In genomic region chr4:133087177-133087714, GRCm38 (mm10) we compare ENCODE assay signal across 9 mouse cellular contexts. TPM values are rescaled to one million over a fixed set of nuclear protein-coding genes. Genes with fewer than 3 reads are reported as not detected.
DNase-seq lines count a peak whose midpoint lies in the region; ATAC-seq and TF ChIP-seq lines count a peak whose summit lies in the region.
"Had no signal": no experiment of that assay in that cellular context is flagged by ENCODE, and none has a peak within 500 bp of the region (broad histone marks: within the 10 kb centered on the region; RNA-seq: fewer than 3 reads in every experiment).

No protein-coding gene starts in this region.

- ATAC-seq in lung, embryonic 14.5 days (ENCODE audit: insufficient read depth) = no peak
- ATAC-seq in heart, embryonic 16.5 days (replicated peaks; ENCODE audit: extremely low read depth, insufficient read depth, low FRiP score) = no peak

- intact Hi-C loops in gastrocnemius, adult 2 months (cut with DNase I) = no loop called here
- intact Hi-C loops in left cerebral cortex, postnatal 36 days (cut with DNase I) = no loop called here

- 82% methylated on average over 6 of the region's 6 CpGs for WGBS in lung, embryonic 14.5 days
- WGBS in lung, adult 2 months = 69% methylated on average over 6 of the region's 6 CpGs
- WGBS in heart, embryonic 16.5 days = 71% methylated on average over 6 of the region's 6 CpGs
- 48% methylated on average over 6 of the region's 6 CpGs for WGBS in olfactory bulb, adult 2 months

- peaks cover 73% of the 10 kb centered on the region for H3K4me1 ChIP-seq in lung, embryonic 14.5 days (ENCODE audit: insufficient read depth)
- peaks cover 40% of the 10 kb centered on the region for H3K4me1 ChIP-seq in lung, adult 2 months (ENCODE audit: control insufficient read depth, insufficient read depth, low read length)
- peaks cover 76% of the 10 kb centered on the region for H3K4me1 ChIP-seq in heart, embryonic 16.5 days (ENCODE audit: control insufficient read depth, insufficient read depth, low read length)
- H3K4me1 ChIP-seq in olfactory bulb, adult 2 months (ENCODE audit: control insufficient read depth, insufficient read depth, low read length) = peaks cover 61% of the 10 kb centered on the region

- TF ChIP-seq POLR2A in lung, adult 2 months (IDR thresholded peaks at IDR 0.05; ENCODE audit: borderline replicate concordance, extremely low read depth, low read depth, low read length) = no peak
- no peak for TF ChIP-seq POLR2A in olfactory bulb, adult 2 months (IDR thresholded peaks at IDR 0.05; ENCODE audit: insufficient read depth, low read depth, low read length)

- no peak for TF ChIP-seq CTCF in gastrocnemius, adult 2 months (IDR thresholded peaks at IDR 0.05)
- TF ChIP-seq CTCF in lung, embryonic 14.5 days (IDR thresholded peaks at IDR 0.05; ENCODE audit: low read depth) = no peak
- TF ChIP-seq CTCF in lung, adult 2 months (IDR thresholded peaks at IDR 0.05; ENCODE audit: insufficient read depth, low read length) = no peak
- TF ChIP-seq CTCF in olfactory bulb, adult 2 months (IDR thresholded peaks at IDR 0.05; ENCODE audit: insufficient read depth, low read depth, low read length) = no peak

- peak overlapping the region; percentile 2; the same call in 1 of the 2 replicates for H3K4me3 ChIP-seq in gastrocnemius, adult 2 months
- H3K4me3 ChIP-seq in lung, embryonic 14.5 days (ENCODE audit: low read depth, low read length) = no peak overlapping the region
- H3K4me3 ChIP-seq in lung, adult 2 months (replicated peaks; ENCODE audit: extremely low read depth, low read depth, low read length) = no peak overlapping the region
- no peak overlapping the region for H3K4me3 ChIP-seq in heart, embryonic 16.5 days (ENCODE audit: low read length)
- no peak overlapping the region for H3K4me3 ChIP-seq in olfactory bulb, adult 2 months (ENCODE audit: insufficient read depth, low read depth, low read length)

- 0 out of 2 replicates have a peak overlapping the region, but pooled peaks have one; percentile 15 for H3K4me2 ChIP-seq in lung, embryonic 14.5 days
- peak overlapping the region; percentile 10 for H3K4me2 ChIP-seq in heart, embryonic 16.5 days (ENCODE audit: low read depth, low read length)

- no peaks in the 10 kb centered on the region for H3K9me3 ChIP-seq in lung, embryonic 14.5 days (ENCODE audit: low read depth, low read length)
- H3K9me3 ChIP-seq in heart, embryonic 16.5 days (replicated peaks; ENCODE audit: control insufficient read depth, low read length) = no peaks in the 10 kb centered on the region

- H3K36me3 ChIP-seq in lung, embryonic 14.5 days (ENCODE audit: insufficient read depth) = no peaks in the 10 kb centered on the region
- H3K36me3 ChIP-seq in heart, embryonic 16.5 days (ENCODE audit: control insufficient read depth, insufficient read depth) = no peaks in the 10 kb centered on the region

- peak overlapping the region; percentile 33; the same call in 1 of the 2 replicates for H3K9ac ChIP-seq in lung, embryonic 14.5 days
- H3K9ac ChIP-seq in heart, embryonic 16.5 days (ENCODE audit: low read length) = peak overlapping the region; percentile 49

- no peaks in the 10 kb centered on the region for H3K27me3 ChIP-seq in lung, embryonic 14.5 days (ENCODE audit: insufficient read depth, low read length)
- no peaks in the 10 kb centered on the region for H3K27me3 ChIP-seq in heart, embryonic 16.5 days (ENCODE audit: control insufficient read depth, insufficient read depth, low read length)

- peak overlapping the region; percentile 91 for H3K27ac ChIP-seq in gastrocnemius, adult 2 months
- H3K27ac ChIP-seq in lung, embryonic 14.5 days (ENCODE audit: low read depth) = peak overlapping the region; percentile 94
- H3K27ac ChIP-seq in heart, embryonic 16.5 days (ENCODE audit: low read length) = peak overlapping the region; percentile 97
- peak overlapping the region; percentile 88 for H3K27ac ChIP-seq in olfactory bulb, adult 2 months (ENCODE audit: insufficient read depth, low read depth, low read length)

- DNase-seq in gastrocnemius, adult 2 months = no peak
- no peak for DNase-seq in gastrocnemius, adult 18-20 months (ENCODE audit: low spot score)
- DNase-seq in lung, embryonic 14.5 days = no peak
- no peak for DNase-seq in lung, adult 2 months
- no peak for DNase-seq in left cerebral cortex, postnatal 36 days (ENCODE audit: low spot score in 2 of 2)
- DNase-seq in ovary, adult 18-20 months (ENCODE audit: low spot score) = no peak
- DNase-seq: gastrocnemius, postnatal 10 days had no signal

RNA-seq across cellular contexts. Expression of gene Wasf2, which starts 43.1 kb away (rescaled TPM):
- total RNA-seq in gastrocnemius, adult 2 months (2021) = 10 to 100 TPM; 34.9 to 35.6 TPM
- total RNA-seq in gastrocnemius, adult 18-20 months (2021) = 10 to 100 TPM; 29.1 to 33.3 TPM
- 96.3 and 101 TPM in 2 replicates for polyA plus RNA-seq in lung, embryonic 14.5 days (2014; fragmentation: Nextera tagmentation; extraction: Ambion mirVana)
- 91.7 and 109 TPM in 2 replicates for polyA plus RNA-seq in lung, adult 2 months (2012; rRNA removed)
- 45.0 and 66.3 TPM in 2 replicates for polyA plus RNA-seq in heart, embryonic 16.5 days (2015; fragmentation: Nextera tagmentation; extraction: Ambion mirVana)
- not detected in 2 replicates for polyA plus RNA-seq in olfactory bulb, adult 2 months (2012; ENCODE audit: insufficient read depth, insufficient read length, low replicate concordance, missing spikeins)
- 10 to 100 TPM; 21.5 to 30.3 TPM for total RNA-seq in left cerebral cortex, postnatal 36 days (2021)

Comparison
In these comparisons a context has a peak if more than half of its experiments do, and no peak if none do; other contexts are left out.
1. RNA of gene Wasf2, which starts 43.1 kb away (polyA plus RNA-seq): 91.7 to 109 TPM in lung, adult 2 months, 96.3 to 101 TPM in lung, embryonic 14.5 days and 45.0 to 66.3 TPM in heart, embryonic 16.5 days; not detected in olfactory bulb, adult 2 months; every median in the first group is over 10 times any median in the second.
2. Peak in every context shown above with its lines, with median percentiles within 50 percentile points of each other: H3K27ac ChIP-seq.